In genomic region chr16:17759813-17760321, GRCm38 (mm10) we compare ENCODE assay signal across 8 mouse cellular contexts. TPM values are rescaled to one million over a fixed set of nuclear protein-coding genes. Genes with fewer than 3 reads are reported as not detected.
DNase-seq lines count a peak whose midpoint lies in the region; ATAC-seq and TF ChIP-seq lines count a peak whose summit lies in the region.

No protein-coding gene starts in this region.

- H3K36me3 ChIP-seq in embryonic facial prominence, embryonic 11.5 days (replicated peaks; ENCODE audit: control insufficient read depth, insufficient read depth, low read depth, low read length): no peaks in the 10 kb centered on the region
- no peaks in the 10 kb centered on the region for H3K36me3 ChIP-seq in kidney, adult 2 months (ENCODE audit: control insufficient read depth, insufficient read depth, low read length)
- peaks cover 8% of the 10 kb centered on the region for H3K36me3 ChIP-seq in limb, embryonic 15.5 days
- peaks cover 4% of the 10 kb centered on the region; the same call in 1 of the 2 replicates for H3K36me3 ChIP-seq in midbrain, embryonic 16.5 days (ENCODE audit: control insufficient read depth, insufficient read depth, low read length)

- 1% methylated on average over 53 of the region's 54 CpGs for WGBS in embryonic facial prominence, embryonic 11.5 days
- 2% methylated on average over 54 of the region's 54 CpGs for WGBS in kidney, adult 2 months
- 1% methylated on average over 37 of the region's 54 CpGs for WGBS in limb, embryonic 15.5 days
- under 1% methylated on average over 50 of the region's 54 CpGs for WGBS in midbrain, embryonic 16.5 days

- DNase-seq in CD4-positive helper T cell, adult 2 months (ENCODE audit: low read depth, low spot score): peak; percentile 42
- peak; percentile 54 for DNase-seq in adrenal gland, adult 8-10 months
- DNase-seq in embryonic facial prominence, embryonic 11.5 days (ENCODE audit: low spot score): peak; percentile 43
- peak; percentile 20 to 52 for DNase-seq in heart, adult 9 months (ENCODE audit: low spot score in 2 of 2)
- DNase-seq in kidney, adult 2 months: peak; percentile 60
- peak; percentile 66 for DNase-seq in testis, postnatal 10 days (ENCODE audit: low spot score)

- H3K4me3 ChIP-seq in embryonic facial prominence, embryonic 11.5 days (ENCODE audit: low read depth, low read length): peak overlapping the region; percentile 75
- peak overlapping the region; percentile 47 for H3K4me3 ChIP-seq in kidney, adult 2 months (ENCODE audit: insufficient read depth, low read depth, low read length)
- H3K4me3 ChIP-seq in limb, embryonic 15.5 days: peak overlapping the region; percentile 75
- H3K4me3 ChIP-seq in midbrain, embryonic 16.5 days (ENCODE audit: low read depth, low read length): peak overlapping the region; percentile 63

- peaks cover 4% of the 10 kb centered on the region for H3K4me1 ChIP-seq in embryonic facial prominence, embryonic 11.5 days (ENCODE audit: control insufficient read depth, insufficient read depth, low read length)
- H3K4me1 ChIP-seq in kidney, adult 2 months (ENCODE audit: control insufficient read depth, insufficient read depth, low read length): peaks cover 8% of the 10 kb centered on the region; the same call in 1 of the 2 replicates
- peaks cover 35% of the 10 kb centered on the region for H3K4me1 ChIP-seq in limb, embryonic 15.5 days
- peaks cover 31% of the 10 kb centered on the region for H3K4me1 ChIP-seq in midbrain, embryonic 16.5 days (ENCODE audit: control insufficient read depth, insufficient read depth, low read length)

- no peak for TF ChIP-seq POLR2A in kidney, adult 2 months (IDR thresholded peaks at IDR 0.05; ENCODE audit: low read depth, low read length)

- H3K27ac ChIP-seq in embryonic facial prominence, embryonic 11.5 days (replicated peaks; ENCODE audit: low read depth, low read length): 0 out of 2 replicates have a peak overlapping the region, but pooled peaks have one; percentile 28
- H3K27ac ChIP-seq in kidney, adult 2 months (ENCODE audit: insufficient read depth, low read depth, low read length): 0 out of 2 replicates have a peak overlapping the region, but pooled peaks have one; percentile 11
- peak overlapping the region; percentile 84 for H3K27ac ChIP-seq in limb, embryonic 15.5 days
- peak overlapping the region; percentile 80 for H3K27ac ChIP-seq in midbrain, embryonic 16.5 days (ENCODE audit: low read length)

- ATAC-seq in embryonic facial prominence, embryonic 11.5 days (replicated peaks; ENCODE audit: insufficient number of reproducible peaks, low FRiP score, low TSS enrichment, low read depth): no peak; the same call in 1 of the 2 replicates
- ATAC-seq in limb, embryonic 15.5 days (ENCODE audit: insufficient number of reproducible peaks, low FRiP score, low TSS enrichment, low read depth): peak; percentile 59
- ATAC-seq in midbrain, embryonic 16.5 days: peak; percentile 77

- no peak for TF ChIP-seq CTCF in kidney, adult 2 months (conservative IDR thresholded peaks at IDR 0.05; ENCODE audit: insufficient read depth, insufficient read length, low read depth, low read length)

- H3K9me3 ChIP-seq in embryonic facial prominence, embryonic 11.5 days (replicated peaks; ENCODE audit: control insufficient read depth, low read length): no peaks in the 10 kb centered on the region
- H3K9me3 ChIP-seq in limb, embryonic 15.5 days: no peaks in the 10 kb centered on the region
- no peaks in the 10 kb centered on the region for H3K9me3 ChIP-seq in midbrain, embryonic 16.5 days (replicated peaks; ENCODE audit: control insufficient read depth, low read length, poor library complexity, severe bottlenecking)

- H3K4me2 ChIP-seq in embryonic facial prominence, embryonic 11.5 days (ENCODE audit: low read depth, low read length): peak overlapping the region; percentile 97
- peak overlapping the region; percentile 75 for H3K4me2 ChIP-seq in limb, embryonic 15.5 days
- peak overlapping the region; percentile 79 for H3K4me2 ChIP-seq in midbrain, embryonic 16.5 days (ENCODE audit: low read length)

- no peaks in the 10 kb centered on the region for H3K27me3 ChIP-seq in embryonic facial prominence, embryonic 11.5 days (ENCODE audit: control insufficient read depth, insufficient read depth, low read length)
- no peaks in the 10 kb centered on the region for H3K27me3 ChIP-seq in kidney, adult 2 months (replicated peaks; ENCODE audit: control insufficient read depth, insufficient read depth, low read length)
- no peaks in the 10 kb centered on the region for H3K27me3 ChIP-seq in limb, embryonic 15.5 days
- H3K27me3 ChIP-seq in midbrain, embryonic 16.5 days (ENCODE audit: control insufficient read depth, insufficient read depth, low read depth, low read length): no peaks in the 10 kb centered on the region

- H3K9ac ChIP-seq in embryonic facial prominence, embryonic 11.5 days (replicated peaks; ENCODE audit: low read length): peak overlapping the region; percentile 93
- peak overlapping the region; percentile 85 for H3K9ac ChIP-seq in limb, embryonic 15.5 days
- H3K9ac ChIP-seq in midbrain, embryonic 16.5 days (ENCODE audit: low read depth, low read length): peak overlapping the region; percentile 87

RNA-seq across cellular contexts. Expression of gene Klhl22, which starts 0.4 kb away (rescaled TPM):
- total RNA-seq in adrenal gland, adult 8-10 months (2022): 10 to 100 TPM; 40.5 to 65.6 (median 50.8) TPM
- 48.0 and 58.1 TPM in 2 replicates for polyA plus RNA-seq in embryonic facial prominence, embryonic 11.5 days (2014; fragmentation: Nextera tagmentation; extraction: Ambion mirVana)
- 50.9 and 69.4 TPM in 2 replicates for polyA plus RNA-seq in kidney, adult 2 months (2012; rRNA removed)
- polyA plus RNA-seq in limb, embryonic 15.5 days (2015; fragmentation: Nextera tagmentation; extraction: Ambion mirVana): 83.9 and 88.5 TPM in 2 replicates
- 86.0 and 89.4 TPM in 2 replicates for polyA plus RNA-seq in midbrain, embryonic 16.5 days (2015; fragmentation: Nextera tagmentation; extraction: Ambion mirVana)

RNA-seq across cellular contexts. Expression of gene Med15, which starts 27.2 kb away (rescaled TPM):
- total RNA-seq in adrenal gland, adult 8-10 months (2022): 10 to 100 TPM; 54.1 to 95.8 (median 62.0) TPM
- polyA plus RNA-seq in embryonic facial prominence, embryonic 11.5 days (2014; fragmentation: Nextera tagmentation; extraction: Ambion mirVana): 32.8 and 33.6 TPM in 2 replicates
- polyA plus RNA-seq in kidney, adult 2 months (2012; rRNA removed): 48.6 and 54.3 TPM in 2 replicates
- polyA plus RNA-seq in limb, embryonic 15.5 days (2015; fragmentation: Nextera tagmentation; extraction: Ambion mirVana): 40.6 and 42.8 TPM in 2 replicates
- polyA plus RNA-seq in midbrain, embryonic 16.5 days (2015; fragmentation: Nextera tagmentation; extraction: Ambion mirVana): 47.5 and 47.9 TPM in 2 replicates

RNA-seq across cellular contexts. Expression of gene Scarf2, which starts 37.2 kb away (rescaled TPM):
- total RNA-seq in adrenal gland, adult 8-10 months (2022): 10 to 100 TPM; 11.8 to 14.9 (median 13.1) TPM
- polyA plus RNA-seq in embryonic facial prominence, embryonic 11.5 days (2014; fragmentation: Nextera tagmentation; extraction: Ambion mirVana): 13.5 and 15.3 TPM in 2 replicates
- 26.8 and 38.2 TPM in 2 replicates for polyA plus RNA-seq in kidney, adult 2 months (2012; rRNA removed)
- polyA plus RNA-seq in limb, embryonic 15.5 days (2015; fragmentation: Nextera tagmentation; extraction: Ambion mirVana): 25.0 and 32.4 TPM in 2 replicates
- polyA plus RNA-seq in midbrain, embryonic 16.5 days (2015; fragmentation: Nextera tagmentation; extraction: Ambion mirVana): 0.88 and 1.2 TPM in 2 replicates

Comparison
In these comparisons a context has a peak if more than half of its experiments do, and no peak if none do; other contexts are left out.
1. H3K27ac ChIP-seq: peak in every context shown above with its lines; median percentile 84 in limb, embryonic 15.5 days; 80 in midbrain, embryonic 16.5 days; 28 in embryonic facial prominence, embryonic 11.5 days; 11 in kidney, adult 2 months.